Mouse (Mus musculus): ENCODE data around the gene Armh2. TPM values are rescaled to one million over a fixed set of nuclear protein-coding genes. Genes with fewer than 3 reads are reported as not detected.
"Not testable (repeated sequence)": the region's sequence is repeated elsewhere in the genome, so short reads cannot be mapped to it uniquely, and the experiment has no call there.

The Armh2 gene
- polyA plus RNA-seq, 1 experiment: 0.07 TPM

DNA sequence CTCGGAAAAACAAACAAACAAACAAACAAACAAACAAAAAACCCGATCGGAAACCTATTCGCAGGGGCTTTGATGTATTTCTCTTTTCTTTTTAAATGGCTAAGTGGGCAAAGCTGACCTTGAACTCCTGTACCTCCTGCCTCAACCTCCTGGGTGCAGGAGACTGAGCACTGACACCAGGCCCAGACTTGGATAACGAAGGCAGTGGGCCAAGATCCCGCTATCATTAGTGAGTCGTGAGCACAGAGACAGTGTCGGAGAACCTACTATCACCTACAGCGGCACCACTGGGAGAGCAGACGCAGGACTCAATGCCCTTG is 20.0 kb downstream of the Armh2 start:
- Histone ChIP-seq H3K79me2 (ENCODE audit: control insufficient read depth, insufficient read depth) (peaks cover 20% of the 10 kb centered on the region), H3K27me3 (ENCODE audit: control insufficient read depth, insufficient read depth, insufficient read length) (no peaks in the 10 kb centered on the region), H3K4me2 (ENCODE audit: low read depth) (peak overlapping the region; percentile 84), H3ac (ENCODE audit: control insufficient read depth, insufficient read length) (peak overlapping the region; percentile 32), H3K36me3 (ENCODE audit: control insufficient read depth, insufficient read depth) (no peaks in the 10 kb centered on the region), H3K4me3 (peak overlapping the region; percentile 78)
- TF ChIP-seq POLR2A (IDR thresholded peaks at IDR 0.05; ENCODE audit: insufficient read length, low read depth) (no peak), USF1 (IDR thresholded peaks at IDR 0.05; ENCODE audit: low read depth) (no peak), SRF (IDR thresholded peaks at IDR 0.05; ENCODE audit: control insufficient read depth, insufficient read length, low read depth) (no peak), CEBPB (IDR thresholded peaks at IDR 0.05; ENCODE audit: insufficient read depth, poor library complexity, severe bottlenecking) (no peak), MAX (IDR thresholded peaks at IDR 0.05; ENCODE audit: low read depth) (no peak), TCF3 (IDR thresholded peaks at IDR 0.05; ENCODE audit: insufficient read length, low read depth) (no peak), TCF12 (IDR thresholded peaks at IDR 0.05; ENCODE audit: insufficient read depth, poor library complexity, severe bottlenecking) (no peak), E2F4 (IDR thresholded peaks at IDR 0.05; ENCODE audit: insufficient read depth) (no peak), MYOD1 (IDR thresholded peaks at IDR 0.05; ENCODE audit: control insufficient read depth in 1 of 3, insufficient read length in 2 of 3, low read depth in 2 of 3) (no peak), MYOG (IDR thresholded peaks at IDR 0.05; ENCODE audit: control insufficient read depth in 1 of 3, insufficient read depth in 1 of 3, insufficient read length in 2 of 3, low read depth in 2 of 3) (no peak), POLR2AphosphoS2 (IDR thresholded peaks at IDR 0.05; ENCODE audit: insufficient read length, low read depth) (no peak), REST (IDR thresholded peaks at IDR 0.05; ENCODE audit: insufficient read depth, insufficient read length) (no peak)

DNA sequence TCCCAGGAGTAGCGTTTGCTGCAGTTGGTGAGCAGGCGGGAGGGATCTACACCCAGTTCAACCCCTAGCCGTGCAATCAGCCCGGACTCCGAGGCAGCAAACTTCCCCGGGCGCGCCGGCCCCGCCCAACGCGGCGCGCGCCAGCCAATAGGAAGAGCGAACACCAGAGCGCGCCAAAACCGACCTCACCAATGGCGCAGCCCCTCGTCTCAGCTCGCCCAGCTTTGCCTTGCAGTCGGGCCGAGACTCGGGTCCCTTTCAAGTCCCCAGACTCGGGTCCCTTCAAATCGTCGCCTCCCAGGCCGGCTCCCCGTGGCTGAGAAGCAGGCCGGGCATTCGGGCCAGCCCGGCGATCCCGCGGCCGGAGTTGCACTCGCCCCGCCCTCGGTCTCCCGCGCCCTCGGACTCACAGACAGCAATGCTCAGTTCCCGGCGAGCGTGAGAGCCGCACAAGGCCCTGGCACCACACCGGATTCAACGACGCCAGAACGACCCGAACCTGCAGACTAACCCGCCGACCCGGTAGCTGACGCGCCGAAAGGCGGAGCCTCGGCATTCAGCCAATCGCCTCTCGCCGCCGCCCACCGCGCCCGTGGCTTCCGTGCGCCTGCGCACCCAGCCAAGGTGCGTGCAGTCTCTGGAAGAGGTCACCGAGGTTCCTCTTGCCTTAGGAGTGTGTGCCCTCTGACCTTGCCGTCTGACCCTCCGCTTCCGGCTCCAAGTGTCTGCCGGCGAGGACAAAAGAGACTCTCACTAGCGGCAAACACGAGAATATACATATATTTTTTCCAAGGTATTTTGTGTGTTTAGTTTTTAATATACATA is 20.6 kb downstream of the Armh2 start, which contains the start of gene Gmnn:
Gene Gmnn (minus strand): TSS at position 521 of the 825 bp plus-strand sequence.
- Histone ChIP-seq H3K4me2 (ENCODE audit: low read depth) (peak within 1 kb of the TSS; percentile 84), H3K27me3 (ENCODE audit: control insufficient read depth, insufficient read depth, insufficient read length) (no peaks in the 10 kb centered on the region), H3K36me3 (ENCODE audit: control insufficient read depth, insufficient read depth) (no peaks in the 10 kb centered on the region), H3K79me2 (ENCODE audit: control insufficient read depth, insufficient read depth) (peaks cover 20% of the 10 kb centered on the region), H3K4me3 (peak within 1 kb of the TSS; percentile 78), H3ac (ENCODE audit: control insufficient read depth, insufficient read length) (peak within 1 kb of the TSS; percentile 32)
- peak; percentile 92 for TF ChIP-seq E2F4 (IDR thresholded peaks at IDR 0.05; ENCODE audit: insufficient read depth)
- TF ChIP-seq TCF3 (IDR thresholded peaks at IDR 0.05; ENCODE audit: insufficient read length, low read depth): no peak
- TF ChIP-seq MYOD1 (IDR thresholded peaks at IDR 0.05; ENCODE audit: control insufficient read depth in 1 of 3, insufficient read length in 2 of 3, low read depth in 2 of 3): peak in 1 of 3 experiments; percentile 20
- TF ChIP-seq USF1 (IDR thresholded peaks at IDR 0.05; ENCODE audit: low read depth): no peak
- no peak for TF ChIP-seq SRF (IDR thresholded peaks at IDR 0.05; ENCODE audit: control insufficient read depth, insufficient read length, low read depth)
- TF ChIP-seq MAX (IDR thresholded peaks at IDR 0.05; ENCODE audit: low read depth): no peak
- TF ChIP-seq TCF12 (IDR thresholded peaks at IDR 0.05; ENCODE audit: insufficient read depth, poor library complexity, severe bottlenecking): no peak
- peak; percentile 86 for TF ChIP-seq POLR2AphosphoS2 (IDR thresholded peaks at IDR 0.05; ENCODE audit: insufficient read length, low read depth)
- no peak for TF ChIP-seq REST (IDR thresholded peaks at IDR 0.05; ENCODE audit: insufficient read depth, insufficient read length)
- no peak for TF ChIP-seq CEBPB (IDR thresholded peaks at IDR 0.05; ENCODE audit: insufficient read depth, poor library complexity, severe bottlenecking)
- no peak for TF ChIP-seq MYOG (IDR thresholded peaks at IDR 0.05; ENCODE audit: control insufficient read depth in 1 of 3, insufficient read depth in 1 of 3, insufficient read length in 2 of 3, low read depth in 2 of 3)
- peak; percentile 79 for TF ChIP-seq POLR2A (IDR thresholded peaks at IDR 0.05; ENCODE audit: insufficient read length, low read depth)

DNA sequence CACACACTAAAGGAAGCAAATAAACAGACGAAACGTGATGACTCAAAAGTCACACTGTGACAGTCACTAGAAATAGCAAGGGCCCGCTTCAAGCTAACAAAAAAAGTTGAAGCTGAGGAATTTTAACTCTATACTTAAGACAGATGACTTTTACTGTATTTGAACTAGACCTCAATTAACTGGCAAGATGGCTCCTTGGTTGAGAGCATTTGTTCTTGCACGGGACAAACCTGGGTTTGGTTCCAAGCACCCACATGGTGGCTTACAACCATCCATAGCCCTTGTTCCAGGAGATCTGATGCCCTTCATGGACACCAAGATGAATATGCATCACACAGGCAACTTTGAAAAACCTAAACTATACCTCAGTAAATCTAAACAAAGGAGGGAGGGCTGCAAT is 21.2 kb downstream of the Armh2 start:
- TF ChIP-seq MYOG (IDR thresholded peaks at IDR 0.05; ENCODE audit: control insufficient read depth in 1 of 3, insufficient read depth in 1 of 3, insufficient read length in 2 of 3, low read depth in 2 of 3) (no peak), E2F4 (IDR thresholded peaks at IDR 0.05; ENCODE audit: insufficient read depth) (no peak), REST (IDR thresholded peaks at IDR 0.05; ENCODE audit: insufficient read depth, insufficient read length) (no peak), POLR2AphosphoS2 (IDR thresholded peaks at IDR 0.05; ENCODE audit: insufficient read length, low read depth) (no peak), USF1 (IDR thresholded peaks at IDR 0.05; ENCODE audit: low read depth) (no peak), MAX (IDR thresholded peaks at IDR 0.05; ENCODE audit: low read depth) (no peak), POLR2A (IDR thresholded peaks at IDR 0.05; ENCODE audit: insufficient read length, low read depth) (no peak), CEBPB (IDR thresholded peaks at IDR 0.05; ENCODE audit: insufficient read depth, poor library complexity, severe bottlenecking) (no peak), MYOD1 (IDR thresholded peaks at IDR 0.05; ENCODE audit: control insufficient read depth in 1 of 3, insufficient read length in 2 of 3, low read depth in 2 of 3) (no peak), SRF (IDR thresholded peaks at IDR 0.05; ENCODE audit: control insufficient read depth, insufficient read length, low read depth) (no peak), TCF12 (IDR thresholded peaks at IDR 0.05; ENCODE audit: insufficient read depth, poor library complexity, severe bottlenecking) (no peak), TCF3 (IDR thresholded peaks at IDR 0.05; ENCODE audit: insufficient read length, low read depth) (no peak)
- Histone ChIP-seq H3K4me3 (peak overlapping the region; percentile 78), H3ac (ENCODE audit: control insufficient read depth, insufficient read length) (peak overlapping the region; percentile 32), H3K79me2 (ENCODE audit: control insufficient read depth, insufficient read depth) (peaks cover 20% of the 10 kb centered on the region), H3K4me2 (ENCODE audit: low read depth) (peak overlapping the region; percentile 84), H3K36me3 (ENCODE audit: control insufficient read depth, insufficient read depth) (no peaks in the 10 kb centered on the region), H3K27me3 (ENCODE audit: control insufficient read depth, insufficient read depth, insufficient read length) (no peaks in the 10 kb centered on the region)

DNA sequence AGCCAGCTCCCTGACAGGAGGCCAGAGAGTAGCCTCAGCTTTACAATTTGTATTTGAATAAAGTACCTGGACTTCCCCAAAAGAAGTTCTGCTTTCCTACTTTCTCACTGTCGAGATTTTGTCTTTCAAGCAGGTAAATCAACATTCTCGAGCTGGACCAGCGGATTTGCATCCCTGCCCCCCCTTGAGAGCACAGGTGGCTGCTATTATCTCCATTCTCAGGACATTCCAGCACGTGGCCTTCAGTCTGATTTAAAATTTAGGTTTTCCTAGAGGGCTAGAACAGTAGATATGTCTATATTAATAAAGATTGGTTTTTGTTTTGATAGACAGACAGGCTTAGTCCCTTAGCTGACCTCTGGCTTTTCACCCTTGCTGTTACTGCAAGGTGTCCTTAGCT is 26.8 kb downstream of the Armh2 start:
- H3K27me3 ChIP-seq (ENCODE audit: control insufficient read depth, insufficient read depth, insufficient read length); H3K79me2 ChIP-seq (ENCODE audit: control insufficient read depth, insufficient read depth); H3K36me3 ChIP-seq (ENCODE audit: control insufficient read depth, insufficient read depth); H3K4me3 ChIP-seq; H3ac ChIP-seq (ENCODE audit: control insufficient read depth, insufficient read length); H3K4me2 ChIP-seq (ENCODE audit: low read depth): not testable (repeated sequence)

DNA sequence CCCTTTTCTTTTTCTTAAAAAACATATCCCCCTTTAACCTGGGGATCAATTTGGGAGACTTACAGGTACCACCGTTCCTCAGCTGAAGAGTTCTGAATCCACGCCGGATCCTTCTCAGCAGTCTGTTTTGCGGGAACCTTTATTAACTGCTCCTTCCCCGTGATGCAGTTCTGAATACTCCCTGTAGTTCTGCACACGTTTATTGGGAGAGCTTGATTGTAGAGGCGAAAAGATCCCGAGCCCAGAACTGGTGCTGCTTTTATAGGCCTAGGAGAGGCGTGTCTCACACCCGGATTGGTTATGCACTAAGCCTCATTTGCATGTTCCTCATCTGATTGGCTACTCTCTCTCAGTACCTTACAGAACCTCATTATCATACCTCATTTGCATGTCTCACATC is 30.4 kb downstream of the Armh2 start:
- not testable (repeated sequence) for H3K4me3 ChIP-seq; H3ac ChIP-seq (ENCODE audit: control insufficient read depth, insufficient read length); H3K79me2 ChIP-seq (ENCODE audit: control insufficient read depth, insufficient read depth); H3K4me2 ChIP-seq (ENCODE audit: low read depth); H3K27me3 ChIP-seq (ENCODE audit: control insufficient read depth, insufficient read depth, insufficient read length); H3K36me3 ChIP-seq (ENCODE audit: control insufficient read depth, insufficient read depth)
